Comparison of ENCODE assay signal across 8 mouse cellular contexts in the genomic region with DNA sequence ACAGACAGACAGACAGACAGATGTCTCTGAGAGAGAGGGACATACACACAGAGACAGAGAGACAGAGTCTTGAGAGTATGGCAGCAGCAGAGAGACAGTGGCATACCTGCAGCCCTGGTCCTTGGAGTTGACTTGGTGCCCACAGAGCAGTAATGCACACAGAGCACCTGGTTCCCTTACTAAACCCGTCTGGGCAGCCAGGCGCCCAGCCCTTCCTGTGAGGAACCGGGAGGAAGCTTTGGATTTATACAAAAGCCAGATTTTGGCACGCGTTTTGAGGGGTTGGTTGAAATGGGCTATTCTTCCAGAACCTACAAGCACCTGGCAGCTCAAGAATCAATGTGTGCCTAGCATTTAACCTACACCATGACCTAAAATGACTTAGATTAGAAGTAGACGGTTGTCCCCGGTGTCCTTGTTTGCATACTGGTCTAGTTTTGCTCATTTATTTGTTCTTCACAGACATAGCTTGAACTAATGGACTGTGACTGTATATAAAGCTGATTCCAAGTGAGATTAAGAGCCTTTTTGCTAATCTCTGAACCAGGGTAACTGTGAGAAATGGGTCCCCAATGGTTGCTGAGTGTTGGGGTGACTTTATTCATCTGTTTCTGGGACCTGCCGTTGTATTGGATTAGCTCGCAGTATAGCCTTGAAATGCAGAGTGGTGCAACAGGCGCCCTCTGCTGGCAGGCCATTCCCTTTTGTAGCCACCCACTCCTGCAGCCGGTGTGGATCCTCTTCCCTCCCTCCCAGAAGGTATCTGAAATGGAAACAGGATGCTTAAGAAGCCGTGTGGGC.
DNase-seq lines count a peak whose midpoint lies in the region; ATAC-seq and TF ChIP-seq lines count a peak whose summit lies in the region.

No protein-coding gene starts in this region.

- H3K9ac ChIP-seq in forebrain, embryonic 12.5 days = no peak overlapping the region
- no peak overlapping the region for H3K9ac ChIP-seq in heart, postnatal 0 days (replicated peaks; ENCODE audit: low read depth, low read length)

- 42% methylated on average over 12 of the region's 12 CpGs for WGBS in forebrain, embryonic 12.5 days
- 27% methylated on average over 12 of the region's 12 CpGs for WGBS in heart, postnatal 0 days

- peak; percentile 91 for TF ChIP-seq CTCF in E14TG2a.4 (conservative IDR thresholded peaks at IDR 0.05; ENCODE audit: low read length)
- TF ChIP-seq CTCF in heart, postnatal 0 days (IDR thresholded peaks at IDR 0.05; ENCODE audit: low read depth) = peak; percentile 88

- 0 out of 2 replicates have a peak overlapping the region, but pooled peaks have one; percentile 4 for H3K4me3 ChIP-seq in E14TG2a.4 (replicated peaks; ENCODE audit: low read length)
- H3K4me3 ChIP-seq in forebrain, embryonic 12.5 days (replicated peaks) = no peak overlapping the region
- no peak overlapping the region for H3K4me3 ChIP-seq in heart, postnatal 0 days (ENCODE audit: low read depth, low read length)

- 0 out of 2 replicates have a peak overlapping the region, but pooled peaks have one; percentile 26 for H3K27ac ChIP-seq in forebrain, embryonic 12.5 days
- H3K27ac ChIP-seq in heart, postnatal 0 days (ENCODE audit: low read depth) = no peak overlapping the region

- H3K4me1 ChIP-seq in E14TG2a.4 (replicated peaks; ENCODE audit: low read depth, low read length) = peaks cover 94% of the 10 kb centered on the region
- H3K4me1 ChIP-seq in forebrain, embryonic 12.5 days = peaks cover 40% of the 10 kb centered on the region
- H3K4me1 ChIP-seq in heart, postnatal 0 days (ENCODE audit: control insufficient read depth, insufficient read depth) = peaks cover 22% of the 10 kb centered on the region; the same call in 1 of the 2 replicates

- peak; percentile 9 for DNase-seq in c-Kit-negative CD71-positive TER-119-positive erythroid progenitor cells, embryonic 14.5 days (ENCODE audit: low read depth, low spot score)
- DNase-seq in heart, postnatal 0 days (ENCODE audit: low spot score) = peak; percentile 71
- DNase-seq in kidney, postnatal 25 days = peak; percentile 87 to 94
- peak; percentile 77 to 84 for DNase-seq in lung, adult 18-20 months
- peak; percentile 91 for DNase-seq in testis, postnatal 10 days (ENCODE audit: low spot score)

- H3K36me3 ChIP-seq in E14TG2a.4 (ENCODE audit: insufficient read depth, low read length) = peaks cover 32% of the 10 kb centered on the region
- no peaks in the 10 kb centered on the region for H3K36me3 ChIP-seq in forebrain, embryonic 12.5 days (replicated peaks)
- no peaks in the 10 kb centered on the region for H3K36me3 ChIP-seq in heart, postnatal 0 days (replicated peaks; ENCODE audit: control insufficient read depth, insufficient read depth, low read length)

- peak; percentile 86 for ATAC-seq in forebrain, embryonic 12.5 days (ENCODE audit: low FRiP score)
- peak; percentile 36; the same call in 1 of the 2 replicates for ATAC-seq in heart, postnatal 0 days (ENCODE audit: insufficient read depth, low read depth)
- ATAC-seq in neutrophil, adult 5-6 weeks (ENCODE audit: extremely low read depth, insufficient number of reproducible peaks, low FRiP score, poor library complexity, severe bottlenecking) = peak; percentile 66

- H3K9me3 ChIP-seq in E14TG2a.4 (ENCODE audit: low read length) = no peaks in the 10 kb centered on the region
- H3K9me3 ChIP-seq in forebrain, embryonic 12.5 days = no peaks in the 10 kb centered on the region
- H3K9me3 ChIP-seq in heart, postnatal 0 days (replicated peaks; ENCODE audit: control insufficient read depth, low read length) = no peaks in the 10 kb centered on the region

- no peaks in the 10 kb centered on the region for H3K27me3 ChIP-seq in E14TG2a.4 (ENCODE audit: insufficient read depth, low read length)
- peaks cover 3% of the 10 kb centered on the region; the same call in 1 of the 2 replicates for H3K27me3 ChIP-seq in forebrain, embryonic 12.5 days
- H3K27me3 ChIP-seq in heart, postnatal 0 days (ENCODE audit: control insufficient read depth, insufficient read depth, low read length) = no peaks in the 10 kb centered on the region

- H3K4me2 ChIP-seq in forebrain, embryonic 12.5 days = no peak overlapping the region
- no peak overlapping the region for H3K4me2 ChIP-seq in heart, postnatal 0 days (ENCODE audit: low read depth, low read length)

- no peak for TF ChIP-seq EP300 in heart, postnatal 0 days (IDR thresholded peaks at IDR 0.05; ENCODE audit: low read depth)

Comparison
In these comparisons a context has a peak if more than half of its experiments do, and no peak if none do; other contexts are left out.
1. DNase-seq: peak in every context shown above with its lines; median percentile 91 in testis, postnatal 10 days; 90 in kidney, postnatal 25 days; 80 in lung, adult 18-20 months; 71 in heart, postnatal 0 days; 9 in c-Kit-negative CD71-positive TER-119-positive erythroid progenitor cells, embryonic 14.5 days.
2. ATAC-seq: peak in every context shown above with its lines; median percentile 86 in forebrain, embryonic 12.5 days; 66 in neutrophil, adult 5-6 weeks; 36 in heart, postnatal 0 days.